Mouse (Mus musculus) hindbrain, postnatal 0 days (tissue): ENCODE measurements around the gene Slc25a1. TPM values are rescaled to one million over a fixed set of nuclear protein-coding genes. Genes with fewer than 3 reads are reported as not detected.

Experiments
- ATAC-seq: fragments of 200-750 bp; cut with Nextera tagmentation; 2 replicates; pipeline ENCODE4 v1.8.0; 2017; ENCODE audit warnings: mild to moderate bottlenecking, moderate TSS enrichment, moderate library complexity
- DNase-seq: peaks from one replicate; pipeline ENCODE4 v3.0.0-alpha.2; 2015; ENCODE audit warnings: low spot score
- H3K27ac ChIP-seq: fragments of 300-500 bp; sonication (generic); 2 replicates; pipeline ENCODE4 v1.5.1; 2014; ENCODE audit warnings: mild to moderate bottlenecking
- H3K27me3 ChIP-seq: fragments of 300-500 bp; sonication (generic); 2 replicates; pipeline ENCODE4 v1.6.1; 2014; ENCODE audit warnings: low read length, mixed read lengths; ENCODE audit not compliant: insufficient read depth
- H3K36me3 ChIP-seq: fragments of 300-500 bp; sonication (generic); 2 replicates; pipeline ENCODE4 v1.6.1; 2014; ENCODE audit warnings: low read length, mixed read lengths; ENCODE audit not compliant: insufficient read depth
- H3K4me1 ChIP-seq: fragments of 300-500 bp; sonication (generic); 2 replicates; pipeline ENCODE4 v1.6.1; 2014; ENCODE audit warnings: antibody characterized with exemption, low read length, mixed read lengths; ENCODE audit not compliant: insufficient read depth
- H3K4me2 ChIP-seq: fragments of 300-500 bp; sonication (generic); 2 replicates; pipeline ENCODE4 v1.6.1; 2014; ENCODE audit warnings: low read depth, mild to moderate bottlenecking, low read length, moderate library complexity, mixed read lengths
- H3K4me3 ChIP-seq: fragments of 300-500 bp; sonication (generic); 2 replicates; pipeline ENCODE4 v1.5.1; 2014; ENCODE audit warnings: low read length
- H3K9ac ChIP-seq: fragments of 300-500 bp; sonication (generic); replicated peaks from 2 replicates; pipeline ENCODE4 v1.6.1; 2014; ENCODE audit warnings: mild to moderate bottlenecking, low read length, moderate library complexity, mixed read lengths
- H3K9me3 ChIP-seq: fragments of 300-500 bp; sonication (generic); 2 replicates; pipeline ENCODE4 v1.6.1; 2016; ENCODE audit warnings: low read length, mixed read lengths
- CTCF ChIP-seq: IDR thresholded peaks from 2 replicates; pipeline ENCODE4 v1.5.1; 2016; ENCODE audit warnings: antibody characterized with exemption, control low read depth, low read depth
- WGBS: fragments of 180-500 bp; shearing (Covaris S2); extraction: QIAGEN DNeasy Blood & Tissue Kit; methylation state at CpG from one replicate; pipeline ENCODE4 v1.1.7; 2014; 5-methylcytosine and 5-hydroxymethylcytosine counted together
- polyA plus RNA-seq: library from polyadenylated mRNA; unstranded; fragments of >200 nt; fragmentation: Nextera tagmentation; extraction: Ambion mirVana; gene quantifications from 2 replicates; pipeline ENCODE4 v1.2.1, GENCODE M21; 2015
- total RNA-seq: library from RNA; depleted of rRNA; stranded (reverse); fragments of >200 nt; gene quantifications from 2 replicates; pipeline ENCODE4 v1.2.3, GENCODE M21; 2014

The Slc25a1 gene
- total and polyA plus RNA-seq, 2 experiments from 2014 or later = 151 to 228 TPM

DNA sequence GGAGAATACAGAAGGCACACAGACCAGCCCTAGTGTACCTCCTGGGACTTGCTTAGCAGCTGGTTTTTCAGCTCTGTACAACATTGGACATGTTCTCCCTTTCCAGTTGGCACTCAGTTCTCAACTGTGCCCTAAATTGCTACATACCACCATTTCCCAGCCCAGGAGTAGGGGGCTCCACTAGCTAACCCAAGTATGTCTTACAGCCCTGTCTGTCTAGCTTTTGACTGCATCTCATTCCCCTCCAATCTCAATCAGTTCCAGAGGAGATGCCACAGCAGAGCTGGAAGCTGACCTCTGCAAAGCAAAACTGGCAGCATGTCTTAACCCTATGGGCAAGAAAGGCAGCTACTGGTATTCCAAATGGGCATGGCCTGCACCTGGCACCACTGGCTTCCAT, 31.9 kb downstream of the Slc25a1 start:
- no peak for DNase-seq

DNA sequence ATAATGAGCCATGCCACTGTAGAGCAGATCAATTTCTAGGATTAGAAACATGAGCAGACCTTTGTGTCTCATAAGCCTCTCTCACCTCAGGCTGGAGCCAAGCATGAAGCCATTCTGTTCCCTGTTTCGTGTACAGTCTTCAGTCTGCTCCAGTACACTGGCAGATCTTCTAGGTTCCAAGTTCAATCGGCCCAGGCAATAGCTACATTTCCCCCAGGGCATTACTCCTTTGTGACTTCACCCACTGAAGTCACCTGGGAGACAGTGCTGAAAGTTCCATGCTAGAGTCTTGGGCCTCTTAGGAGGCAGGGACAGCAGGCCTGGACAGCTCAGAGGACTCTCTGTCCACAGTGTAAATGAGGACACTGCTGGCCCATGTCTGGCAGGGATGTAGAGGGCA, 34.1 kb downstream of the Slc25a1 start, which contains the start of gene Tssk1:
Gene Tssk1, plus strand, starts transcription at position 301 of the 400 bp plus-strand sequence.
- ATAC-seq (no peak), DNase-seq (no peak)
- H3K27me3 ChIP-seq = no peaks in the 10 kb centered on the region
- peaks cover 7% of the 10 kb centered on the region; the same call in 1 of the 2 replicates for H3K36me3 ChIP-seq
- no peak within 1 kb of the TSS for H3K4me2 ChIP-seq
- no peaks in the 10 kb centered on the region for H3K9me3 ChIP-seq
- H3K4me1 ChIP-seq = peaks cover 19% of the 10 kb centered on the region
- WGBS = 87% methylated on average over 2 of the region's 2 CpGs
- no peak within 1 kb of the TSS for H3K4me3 ChIP-seq
- no peak within 1 kb of the TSS for H3K27ac ChIP-seq
- TF ChIP-seq CTCF = no peak
- no peak within 1 kb of the TSS for H3K9ac ChIP-seq

More for the DNA sequence above, 31.9 kb downstream of the Slc25a1 start:
- Histone ChIP-seq H3K4me2 (no peak overlapping the region), H3K27me3 (no peaks in the 10 kb centered on the region), H3K9ac (no peak overlapping the region), H3K27ac (no peak overlapping the region), H3K4me3 (no peak overlapping the region), H3K9me3 (no peaks in the 10 kb centered on the region), H3K4me1 (peaks cover 8% of the 10 kb centered on the region; the same call in 1 of the 2 replicates), H3K36me3 (peaks cover 24% of the 10 kb centered on the region; the same call in 1 of the 2 replicates)
- no peak for ATAC-seq
- TF ChIP-seq CTCF = no peak

DNA sequence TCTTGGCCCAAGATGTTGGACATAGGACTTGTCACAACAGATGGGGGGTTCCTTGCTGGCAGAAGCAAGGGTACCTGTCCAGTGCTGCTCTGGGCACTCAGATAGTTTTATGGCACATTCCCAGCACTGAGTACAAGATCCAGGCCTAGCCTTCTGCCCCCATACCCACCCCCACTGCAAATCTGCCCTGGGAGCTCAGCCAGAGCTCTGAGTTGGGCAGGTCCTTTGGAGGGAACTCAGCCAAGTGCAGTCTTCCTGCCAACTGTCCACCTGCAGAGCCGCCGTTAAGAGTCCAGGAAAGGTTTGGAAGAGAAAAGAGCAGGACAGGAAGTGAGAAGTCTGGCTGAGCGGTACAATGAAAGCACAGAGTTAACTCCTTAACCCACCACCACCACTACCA, 35.4 kb downstream of the Slc25a1 start:
- Histone ChIP-seq H3K27ac (peak overlapping the region; percentile 75; the same call in 1 of the 2 replicates), H3K27me3 (no peaks in the 10 kb centered on the region), H3K36me3 (no peaks in the 10 kb centered on the region), H3K4me2 (no peak overlapping the region), H3K9ac (no peak overlapping the region), H3K4me3 (no peak overlapping the region), H3K4me1 (peaks cover 19% of the 10 kb centered on the region), H3K9me3 (no peaks in the 10 kb centered on the region)
- peak; percentile 27 for DNase-seq
- WGBS = 43% methylated on average over 3 of the region's 3 CpGs
- ATAC-seq = no peak
- TF ChIP-seq CTCF = no peak

DNA sequence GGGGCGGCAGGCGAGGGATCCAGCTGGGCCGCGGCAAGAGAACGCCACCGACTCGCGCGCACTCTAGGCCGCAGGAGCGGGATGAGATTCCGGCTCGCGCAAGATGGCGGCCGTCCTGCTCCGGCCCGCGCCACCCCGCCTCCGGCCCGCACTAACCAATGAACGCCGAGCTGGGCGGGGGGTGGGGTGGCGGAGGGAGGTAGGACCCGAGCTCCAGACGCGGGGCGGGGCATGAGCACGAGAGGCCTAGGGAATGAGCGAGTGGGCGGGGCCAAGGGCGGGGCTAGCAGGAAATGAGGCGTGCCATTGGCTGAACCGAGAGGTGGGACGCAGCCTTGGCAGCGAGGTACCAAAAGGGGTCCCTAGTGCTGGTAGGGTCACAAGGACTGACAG, 36.5 kb downstream of the Slc25a1 start, which contains the start of gene Gm20518:
Gene Gm20518, minus strand, starts transcription at position 105 of the 393 bp plus-strand sequence.
- Histone ChIP-seq H3K4me1 (peaks cover 19% of the 10 kb centered on the region), H3K4me3 (peak within 1 kb of the TSS; percentile 58), H3K27me3 (no peaks in the 10 kb centered on the region), H3K4me2 (peak within 1 kb of the TSS; percentile 84), H3K36me3 (no peaks in the 10 kb centered on the region), H3K9ac (peak within 1 kb of the TSS; percentile 96), H3K9me3 (no peaks in the 10 kb centered on the region), H3K27ac (peak within 1 kb of the TSS; percentile 97)
- WGBS = 3% methylated on average over 38 of the region's 38 CpGs
- peak; percentile 99 for DNase-seq
- ATAC-seq = peak; percentile 99
- peak; percentile 31; the same call in 1 of the 2 replicates for TF ChIP-seq CTCF

DNA sequence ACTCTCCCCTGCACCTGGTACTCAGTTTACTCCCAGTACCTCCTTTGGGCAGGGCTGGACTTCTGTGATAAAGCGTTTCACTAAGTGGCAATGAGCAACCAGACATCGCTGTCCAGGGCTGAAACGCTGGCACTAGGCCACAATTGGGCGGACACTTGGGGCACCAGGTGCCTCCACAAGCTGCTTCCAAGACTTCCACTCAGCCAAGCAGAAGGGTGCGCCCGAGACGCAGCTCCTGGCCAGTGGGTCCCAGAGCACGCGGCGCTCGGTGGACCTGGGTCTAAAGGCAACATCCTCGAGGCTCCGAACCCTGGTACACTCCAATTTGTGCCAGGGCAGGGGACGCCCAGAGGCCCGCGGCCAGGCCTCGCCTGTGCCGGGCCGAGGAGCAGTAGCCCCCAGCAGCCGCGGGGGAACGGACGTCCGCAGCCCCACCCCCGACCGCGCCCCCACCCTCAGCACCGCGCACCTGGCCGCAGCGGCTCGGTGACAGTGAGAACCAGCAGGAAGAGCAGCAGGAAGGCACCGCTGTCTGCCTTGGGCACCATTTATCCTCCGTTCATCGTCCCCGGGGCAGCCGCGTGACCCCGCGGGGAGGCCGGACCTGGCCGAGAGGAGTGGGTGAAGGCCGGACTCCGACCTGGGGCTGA, 37.0 kb downstream of the Slc25a1 start:
- no peaks in the 10 kb centered on the region for H3K36me3 ChIP-seq
- H3K4me1 ChIP-seq = peaks cover 19% of the 10 kb centered on the region
- peak overlapping the region; percentile 58 for H3K4me3 ChIP-seq
- H3K27me3 ChIP-seq = no peaks in the 10 kb centered on the region
- ATAC-seq (peak; percentile 53), DNase-seq (peak; percentile 85)
- peak overlapping the region; percentile 96 for H3K9ac ChIP-seq
- H3K9me3 ChIP-seq = no peaks in the 10 kb centered on the region
- peak overlapping the region; percentile 97 for H3K27ac ChIP-seq
- under 1% methylated on average over 40 of the region's 44 CpGs for WGBS
- peak overlapping the region; percentile 84 for H3K4me2 ChIP-seq
- no peak for TF ChIP-seq CTCF

DNA sequence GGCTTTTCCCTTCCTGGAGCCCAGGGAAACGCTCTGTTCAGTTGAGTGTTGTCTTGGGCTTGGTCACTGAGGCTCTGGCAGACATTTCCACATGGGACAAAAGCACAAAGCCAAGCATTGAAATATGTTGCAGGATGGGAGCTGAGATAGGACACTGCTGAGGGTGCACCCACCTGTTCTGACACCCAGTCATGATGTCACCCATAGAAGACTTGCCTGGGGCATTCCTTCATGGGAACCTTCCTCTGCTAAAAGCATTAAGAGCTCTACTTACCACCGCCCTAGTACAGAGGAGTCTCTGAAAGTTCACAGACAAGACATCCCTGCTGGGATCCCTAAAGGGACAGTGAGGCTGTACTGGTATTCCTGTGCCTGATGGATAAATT, 37.7 kb downstream of the Slc25a1 start:
- no peaks in the 10 kb centered on the region for H3K27me3 ChIP-seq
- no peak for ATAC-seq
- peak overlapping the region; percentile 36; the same call in 1 of the 2 replicates for H3K27ac ChIP-seq

More for the DNA sequence above, 37.7 kb downstream of the Slc25a1 start:
- DNase-seq = peak; percentile 12
- peaks cover 19% of the 10 kb centered on the region for H3K4me1 ChIP-seq
- WGBS = 35% methylated on average over 2 of the region's 2 CpGs
- H3K9me3 ChIP-seq = no peaks in the 10 kb centered on the region
- peak overlapping the region; percentile 96 for H3K9ac ChIP-seq
- H3K4me2 ChIP-seq = peak overlapping the region; percentile 84
- peak overlapping the region; percentile 58 for H3K4me3 ChIP-seq
- H3K36me3 ChIP-seq = no peaks in the 10 kb centered on the region
- no peak for TF ChIP-seq CTCF
